Mouse (Mus musculus) frontal cortex, postnatal 25 days (tissue): ENCODE measurements around the gene Ripor3.
"Not testable (repeated sequence)": the region's sequence is repeated elsewhere in the genome, so short reads cannot be mapped to it uniquely, and the experiment has no call there.

ENCODE experiments used
- DNase-seq, 2 experiments: peaks; one replicate each; pipeline ENCODE4 v3.0.0; 2022; ENCODE audit warnings: low spot score in 2 of 2

Gene Ripor3

GRCm38 (mm10) chr2:168009936-168010668 lies at the start of gene Ripor3:
Gene Ripor3, minus strand, starts transcription at chr2:168010618.
- DNase-seq, result peak; percentile 17 to 44

- no peak for DNase-seq
Measured at GRCm38 (mm10) chr2:168059200-168059790, 48.9 kb upstream of the Ripor3 start.

- DNase-seq, result no peak
Measured at GRCm38 (mm10) chr2:168058488-168059199, 48.2 kb upstream of the Ripor3 start.

- not testable (repeated sequence) for DNase-seq
Measured at GRCm38 (mm10) chr2:168057876-168058275, 47.5 kb upstream of the Ripor3 start.

- no peak for DNase-seq
Measured at GRCm38 (mm10) chr2:168056666-168056933, 46.2 kb upstream of the Ripor3 start.

GRCm38 (mm10) chr2:168055910-168056665 lies 45.7 kb upstream of the Ripor3 start:
- no peak for DNase-seq

- DNase-seq, result no peak
Measured at GRCm38 (mm10) chr2:168054142-168054541, 43.7 kb upstream of the Ripor3 start.

GRCm38 (mm10) chr2:168052689-168053088 lies 42.3 kb upstream of the Ripor3 start:
- DNase-seq, result peak in 1 of 2 experiments; percentile 9

GRCm38 (mm10) chr2:168052156-168052555 lies 41.7 kb upstream of the Ripor3 start:
- no peak for DNase-seq

- DNase-seq, result no peak
Measured at GRCm38 (mm10) chr2:168050000-168050942, 39.9 kb upstream of the Ripor3 start.

- DNase-seq, result no peak
Measured at GRCm38 (mm10) chr2:168049002-168049635, 38.7 kb upstream of the Ripor3 start.

- no peak for DNase-seq
Measured at GRCm38 (mm10) chr2:168046467-168046866, 36.0 kb upstream of the Ripor3 start.

- DNase-seq, result no peak
Measured at GRCm38 (mm10) chr2:168045771-168046170, 35.4 kb upstream of the Ripor3 start.

GRCm38 (mm10) chr2:168045357-168045756 lies 34.9 kb upstream of the Ripor3 start:
- DNase-seq, result no peak

- DNase-seq, result no peak
Measured at GRCm38 (mm10) chr2:168044681-168045287, 34.4 kb upstream of the Ripor3 start.

GRCm38 (mm10) chr2:168042019-168042418 lies 31.6 kb upstream of the Ripor3 start:
- no peak for DNase-seq

GRCm38 (mm10) chr2:168040751-168041150 lies 30.3 kb upstream of the Ripor3 start:
- DNase-seq, result no peak

- no peak for DNase-seq
Measured at GRCm38 (mm10) chr2:168037063-168037462, 26.6 kb upstream of the Ripor3 start.

GRCm38 (mm10) chr2:168035907-168036306 lies 25.5 kb upstream of the Ripor3 start:
- no peak for DNase-seq

- no peak for DNase-seq
Measured at GRCm38 (mm10) chr2:168033905-168034304, 23.5 kb upstream of the Ripor3 start.
